Mouse (Mus musculus): ENCODE data around the gene Ugt1a1. TPM values are rescaled to one million over a fixed set of nuclear protein-coding genes. Genes with fewer than 3 reads are reported as not detected.

Gene Ugt1a1
- polyA plus RNA-seq, 1 experiment from 2014 or later = 0.07 TPM

DNA sequence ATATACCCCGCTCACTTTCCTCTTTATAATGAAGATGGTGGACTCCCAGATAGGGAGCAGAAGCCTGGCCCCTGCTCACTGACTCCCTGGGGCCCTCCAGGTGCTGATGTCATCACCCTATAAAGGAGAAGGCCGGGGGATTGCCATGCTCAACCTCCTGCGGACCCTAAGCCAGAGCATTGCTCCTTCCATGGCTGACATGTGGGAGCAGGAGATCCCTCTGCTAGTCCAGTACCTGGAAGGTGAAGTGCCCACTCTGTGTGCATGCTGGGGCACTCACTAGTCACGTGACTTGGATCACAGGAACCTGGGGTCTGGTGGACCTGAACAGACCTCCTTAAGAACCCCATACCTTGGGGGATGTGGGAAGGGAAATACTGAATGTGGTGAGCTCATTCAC lies 28.8 kb downstream of the Ugt1a1 start:
- H3K4me1 ChIP-seq = no peaks in the 10 kb centered on the region
- 77% methylated on average over 4 of the region's 4 CpGs for WGBS
- H3K9me3 ChIP-seq = peaks cover 98% of the 10 kb centered on the region
- H3K27me3 ChIP-seq (ENCODE audit: poor library complexity, severe bottlenecking) = no peaks in the 10 kb centered on the region
- no peak for DNase-seq (ENCODE audit: extremely low spot score, low spot score)
- no peaks in the 10 kb centered on the region for H3K36me3 ChIP-seq (replicated peaks)
- no peak overlapping the region for H3K27ac ChIP-seq
- no peak overlapping the region for H3K4me3 ChIP-seq

DNA sequence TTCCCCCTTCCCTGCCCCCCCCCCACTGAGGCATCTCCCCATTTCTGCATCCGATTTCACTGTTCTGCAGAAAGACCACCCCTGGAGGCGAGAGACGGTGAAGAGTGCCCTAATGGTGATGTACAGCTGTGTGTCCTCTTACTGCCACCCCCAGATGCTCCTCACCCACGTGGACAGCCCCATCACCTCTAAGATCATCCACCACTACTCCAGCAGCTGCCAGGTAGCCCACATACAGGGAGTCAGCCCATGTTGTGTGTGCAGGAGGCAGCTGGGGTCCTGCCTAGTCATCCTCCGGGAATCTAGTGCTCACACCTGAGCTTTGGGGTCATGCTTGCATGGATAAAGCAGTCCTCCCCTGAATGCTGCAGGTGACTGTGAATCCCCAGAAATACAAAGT lies 32.1 kb downstream of the Ugt1a1 start:
- Histone ChIP-seq H3K27me3 (ENCODE audit: poor library complexity, severe bottlenecking) (no peaks in the 10 kb centered on the region), H3K27ac (no peak overlapping the region), H3K4me3 (no peak overlapping the region), H3K9me3 (peaks cover 100% of the 10 kb centered on the region), H3K36me3 (replicated peaks) (no peaks in the 10 kb centered on the region), H3K4me1 (no peaks in the 10 kb centered on the region)
- WGBS = 67% methylated on average over 5 of the region's 5 CpGs
- no peak for DNase-seq (ENCODE audit: extremely low spot score, low spot score)

DNA sequence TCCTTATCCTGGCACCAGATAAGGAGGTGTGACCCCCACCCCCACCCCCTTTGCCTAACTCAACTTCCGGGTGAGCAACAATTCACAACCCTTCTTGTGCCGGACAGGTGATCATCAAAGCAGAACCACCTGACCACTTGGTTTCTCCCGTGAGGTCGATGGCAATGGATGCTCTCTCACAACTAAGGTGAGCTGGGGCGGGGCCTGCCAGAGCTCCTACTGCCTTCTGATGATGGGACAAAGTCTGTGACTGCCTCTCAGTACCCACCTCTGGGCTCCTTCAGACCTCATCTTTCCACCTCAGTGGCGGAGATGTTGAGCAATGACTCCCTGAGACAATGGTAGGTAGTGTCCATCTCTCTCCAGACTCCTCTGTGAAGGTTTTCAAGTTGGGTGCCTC lies 34.1 kb downstream of the Ugt1a1 start:
- no peaks in the 10 kb centered on the region for H3K27me3 ChIP-seq (ENCODE audit: poor library complexity, severe bottlenecking)
- 78% methylated on average over 6 of the region's 6 CpGs for WGBS
- no peak overlapping the region for H3K4me3 ChIP-seq
- no peak overlapping the region for H3K27ac ChIP-seq
- no peaks in the 10 kb centered on the region for H3K36me3 ChIP-seq (replicated peaks)
- H3K9me3 ChIP-seq = peaks cover 100% of the 10 kb centered on the region
- no peaks in the 10 kb centered on the region for H3K4me1 ChIP-seq
- no peak for DNase-seq (ENCODE audit: extremely low spot score, low spot score)

DNA sequence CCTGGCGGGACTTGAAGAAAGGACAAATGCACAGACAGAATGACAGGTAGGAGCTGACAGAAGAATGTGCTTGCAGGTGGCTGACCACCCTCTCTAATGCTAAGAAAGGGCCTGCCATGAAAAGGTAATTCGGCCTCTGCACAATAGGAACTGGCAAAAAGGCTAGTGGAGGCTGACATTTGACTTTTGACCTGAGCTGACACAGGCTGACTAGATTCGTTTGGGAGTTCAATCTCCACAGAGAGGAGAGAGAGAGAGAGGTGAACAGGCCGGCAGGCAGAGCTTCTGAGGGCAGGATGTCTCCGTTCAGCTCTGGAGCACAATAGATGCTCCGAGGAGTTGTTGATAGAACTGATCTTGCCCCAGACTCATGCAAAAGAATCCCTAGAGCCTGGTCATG lies 34.6 kb downstream of the Ugt1a1 start:
- no peaks in the 10 kb centered on the region for H3K4me1 ChIP-seq
- WGBS = 48% methylated on average over 6 of the region's 6 CpGs
- H3K4me3 ChIP-seq = no peak overlapping the region
- no peaks in the 10 kb centered on the region for H3K36me3 ChIP-seq (replicated peaks)
- peaks cover 100% of the 10 kb centered on the region for H3K9me3 ChIP-seq
- no peak overlapping the region for H3K27ac ChIP-seq
- no peaks in the 10 kb centered on the region for H3K27me3 ChIP-seq (ENCODE audit: poor library complexity, severe bottlenecking)
- DNase-seq (ENCODE audit: extremely low spot score, low spot score) = no peak

DNA sequence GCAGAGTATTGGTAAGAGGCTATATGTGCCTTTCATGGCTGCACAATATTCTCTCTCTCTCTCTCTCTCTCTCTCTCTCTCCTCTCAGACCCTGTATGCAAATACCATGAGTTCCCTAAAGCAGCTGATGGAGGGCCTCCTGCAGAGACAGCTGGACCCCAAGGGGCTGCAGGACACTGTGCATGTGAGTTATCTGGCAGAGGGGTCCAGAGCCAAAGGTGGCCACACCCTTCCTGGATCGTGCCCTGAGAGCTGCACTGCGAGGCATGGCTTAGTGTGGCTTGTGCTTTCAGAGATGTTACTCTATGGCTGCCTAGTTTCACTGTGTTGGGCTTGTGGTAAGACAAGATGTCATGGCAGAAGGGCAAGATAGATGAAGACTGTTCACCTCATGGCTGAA lies 35.9 kb downstream of the Ugt1a1 start:
- H3K27me3 ChIP-seq (ENCODE audit: poor library complexity, severe bottlenecking) = no peaks in the 10 kb centered on the region
- WGBS = 54% methylated on average over 2 of the region's 2 CpGs
- no peak overlapping the region for H3K4me3 ChIP-seq
- H3K9me3 ChIP-seq = peaks cover 98% of the 10 kb centered on the region
- H3K36me3 ChIP-seq (replicated peaks) = no peaks in the 10 kb centered on the region
- no peaks in the 10 kb centered on the region for H3K4me1 ChIP-seq
- DNase-seq (ENCODE audit: extremely low spot score, low spot score) = no peak
- no peak overlapping the region for H3K27ac ChIP-seq

DNA sequence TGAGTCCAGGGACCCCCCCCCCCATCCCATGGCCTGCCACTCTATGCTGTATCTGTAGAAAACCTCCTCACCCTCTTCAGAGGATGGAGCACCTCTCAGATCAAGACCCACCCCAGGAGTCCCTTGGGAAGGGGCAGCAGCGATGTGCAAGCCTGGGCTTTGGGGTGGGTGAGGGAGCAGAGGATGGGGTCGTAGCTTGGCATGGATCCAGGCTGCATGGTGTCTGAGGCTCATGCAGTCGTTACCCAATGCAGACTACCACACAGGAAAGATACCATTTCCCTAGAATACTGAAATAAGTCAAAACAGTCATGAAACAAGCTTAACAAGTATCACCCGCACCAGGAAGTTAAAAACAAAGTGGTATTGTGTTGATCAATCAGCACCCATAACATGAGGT lies 36.9 kb downstream of the Ugt1a1 start:
- no peak overlapping the region for H3K27ac ChIP-seq
- 77% methylated on average over 4 of the region's 4 CpGs for WGBS

DNA sequence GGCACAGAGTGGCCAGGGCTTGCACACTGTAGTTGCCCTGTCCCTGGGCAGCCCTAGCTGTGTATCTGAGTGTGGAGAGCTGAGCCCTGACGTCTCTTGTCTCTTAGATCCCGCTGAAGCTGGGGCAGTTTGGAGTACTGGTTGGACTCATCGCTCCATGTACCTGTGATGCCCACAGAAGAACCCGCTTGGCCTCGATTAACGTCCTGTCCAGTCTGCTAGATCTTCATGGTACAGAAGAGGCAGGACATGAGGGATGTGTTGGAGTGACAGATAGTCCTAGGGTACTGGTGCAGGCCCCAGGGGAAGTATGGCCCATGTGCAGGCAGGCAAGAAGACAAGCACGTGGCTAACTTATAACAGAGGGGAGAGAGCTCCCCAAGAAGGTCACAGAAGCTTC lies 37.8 kb downstream of the Ugt1a1 start:
- DNase-seq (ENCODE audit: extremely low spot score, low spot score) = no peak

More for the DNA sequence above, 36.9 kb downstream of the Ugt1a1 start:
- Histone ChIP-seq H3K9me3 (peaks cover 98% of the 10 kb centered on the region), H3K27me3 (ENCODE audit: poor library complexity, severe bottlenecking) (no peaks in the 10 kb centered on the region), H3K4me1 (no peaks in the 10 kb centered on the region), H3K4me3 (no peak overlapping the region), H3K36me3 (replicated peaks) (no peaks in the 10 kb centered on the region)
- DNase-seq (ENCODE audit: extremely low spot score, low spot score) = no peak

DNA sequence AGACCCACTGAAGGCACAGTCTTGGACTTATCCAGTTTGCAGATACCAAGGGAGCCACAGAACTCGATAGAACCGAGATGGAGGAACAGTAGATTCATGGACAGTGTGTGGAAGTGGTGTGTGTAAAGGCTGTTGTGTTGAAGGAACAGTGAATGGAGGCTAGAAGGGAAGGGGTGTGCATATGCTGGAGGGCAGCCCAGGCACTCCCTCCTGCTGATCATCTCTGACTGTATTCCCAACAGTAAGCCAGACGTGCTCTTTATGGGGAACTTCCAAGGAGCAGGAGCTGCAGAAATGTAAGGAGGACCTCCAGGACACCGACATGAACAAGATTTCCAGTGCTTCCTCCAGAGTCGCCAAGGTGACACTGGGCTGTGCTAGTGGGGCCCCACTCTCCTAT lies 38.3 kb downstream of the Ugt1a1 start:
- 85% methylated on average over 5 of the region's 5 CpGs for WGBS
- no peaks in the 10 kb centered on the region for H3K36me3 ChIP-seq (replicated peaks)
- H3K4me3 ChIP-seq = no peak overlapping the region
- H3K27me3 ChIP-seq (ENCODE audit: poor library complexity, severe bottlenecking) = no peaks in the 10 kb centered on the region
- no peak for DNase-seq (ENCODE audit: extremely low spot score, low spot score)
- H3K9me3 ChIP-seq = peaks cover 98% of the 10 kb centered on the region
- H3K27ac ChIP-seq = no peak overlapping the region
- H3K4me1 ChIP-seq = no peaks in the 10 kb centered on the region

More for the DNA sequence above, 37.8 kb downstream of the Ugt1a1 start:
- Histone ChIP-seq H3K4me1 (no peaks in the 10 kb centered on the region), H3K9me3 (peaks cover 98% of the 10 kb centered on the region), H3K36me3 (replicated peaks) (no peaks in the 10 kb centered on the region), H3K27me3 (ENCODE audit: poor library complexity, severe bottlenecking) (no peaks in the 10 kb centered on the region), H3K27ac (no peak overlapping the region), H3K4me3 (no peak overlapping the region)
- 81% methylated on average over 7 of the region's 7 CpGs for WGBS

DNA sequence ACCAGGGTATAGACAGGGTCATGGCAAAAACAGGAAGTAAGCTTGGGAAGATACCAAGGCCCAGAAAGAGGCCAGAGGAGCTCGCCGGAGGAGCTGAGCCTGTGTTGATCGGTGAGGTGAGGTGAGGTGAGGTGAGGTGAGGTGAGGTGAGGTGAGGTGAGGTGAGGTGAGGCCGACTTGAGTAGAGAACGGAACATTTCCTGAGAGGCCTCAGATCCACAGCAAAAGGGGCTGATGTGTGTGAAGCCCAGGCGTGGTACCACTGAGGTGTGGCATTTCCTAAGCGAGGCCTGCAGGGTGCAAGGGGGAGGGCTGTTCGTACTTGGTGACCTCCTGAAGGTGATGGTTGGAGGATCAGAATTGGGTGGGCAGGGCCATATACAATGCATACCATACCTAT lies 41.3 kb downstream of the Ugt1a1 start:
- no peak for DNase-seq (ENCODE audit: extremely low spot score, low spot score)
- no peak overlapping the region for H3K4me3 ChIP-seq
- no peak overlapping the region for H3K27ac ChIP-seq
- H3K9me3 ChIP-seq = peaks cover 98% of the 10 kb centered on the region
- no peaks in the 10 kb centered on the region for H3K4me1 ChIP-seq
- no peaks in the 10 kb centered on the region for H3K36me3 ChIP-seq (replicated peaks)
- WGBS = 76% methylated on average over 8 of the region's 8 CpGs
- H3K27me3 ChIP-seq (ENCODE audit: poor library complexity, severe bottlenecking) = no peaks in the 10 kb centered on the region

DNA sequence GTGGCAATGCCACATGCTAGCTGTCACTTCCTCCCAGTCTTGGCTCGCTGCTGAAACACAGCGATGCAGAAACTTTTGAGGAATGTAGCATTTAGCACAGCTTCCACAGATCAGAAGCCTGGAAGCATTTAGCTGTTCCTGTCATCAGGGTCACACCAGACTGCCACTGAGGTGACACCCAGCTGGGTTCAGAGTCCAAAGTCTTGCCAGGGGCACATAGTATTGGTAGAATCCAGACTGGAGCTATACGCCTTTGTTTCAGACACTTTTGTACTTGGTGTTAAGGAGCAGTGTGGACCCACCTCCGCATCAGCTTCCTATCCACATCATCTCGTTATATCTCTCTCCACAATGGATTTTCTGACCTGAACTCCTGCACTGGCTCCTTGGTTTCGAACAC lies 41.8 kb downstream of the Ugt1a1 start:
- H3K27me3 ChIP-seq (ENCODE audit: poor library complexity, severe bottlenecking) = no peaks in the 10 kb centered on the region
- H3K4me1 ChIP-seq = no peaks in the 10 kb centered on the region
- 75% methylated on average over 6 of the region's 6 CpGs for WGBS
- H3K27ac ChIP-seq = no peak overlapping the region
- peaks cover 98% of the 10 kb centered on the region for H3K9me3 ChIP-seq
- no peak overlapping the region for H3K4me3 ChIP-seq
- no peak for DNase-seq (ENCODE audit: extremely low spot score, low spot score)
- H3K36me3 ChIP-seq (replicated peaks) = no peaks in the 10 kb centered on the region

DNA sequence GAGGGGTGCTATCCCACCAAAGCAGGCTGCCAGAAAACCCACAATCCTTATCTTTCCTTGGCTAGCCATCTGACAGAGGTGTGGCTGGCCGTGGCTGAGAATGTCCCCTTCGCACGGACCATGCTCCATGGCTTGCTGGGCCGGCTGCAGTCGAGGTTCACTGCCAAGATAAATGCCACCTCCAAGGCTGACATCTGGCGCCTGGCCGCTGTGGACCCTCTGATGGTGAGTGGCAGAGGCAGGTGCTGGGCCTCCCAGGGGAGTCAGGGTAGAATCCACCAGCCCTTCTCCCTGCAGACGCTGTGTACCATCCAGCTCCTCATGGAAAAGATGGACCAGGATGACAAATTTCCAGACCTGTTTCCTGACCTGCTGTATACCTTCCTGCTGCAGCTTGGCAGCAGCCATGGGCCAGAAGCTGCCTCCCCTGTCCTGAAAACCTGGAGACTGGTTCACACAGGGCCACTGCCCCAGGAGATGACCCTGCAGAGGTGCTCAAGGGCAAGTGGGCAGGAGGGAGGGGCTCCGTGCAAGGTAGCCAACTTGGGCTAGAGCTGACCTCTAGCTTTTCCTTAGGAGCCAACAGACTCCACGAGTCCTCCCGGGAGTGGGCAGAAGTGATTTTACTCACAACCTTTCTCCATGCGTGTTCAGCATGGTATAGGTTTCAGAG lies 43.2 kb downstream of the Ugt1a1 start:
- peaks cover 98% of the 10 kb centered on the region for H3K9me3 ChIP-seq
- no peaks in the 10 kb centered on the region for H3K27me3 ChIP-seq (ENCODE audit: poor library complexity, severe bottlenecking)
- H3K4me1 ChIP-seq = no peaks in the 10 kb centered on the region
- peaks cover 7% of the 10 kb centered on the region for H3K36me3 ChIP-seq (replicated peaks)
- no peak overlapping the region for H3K4me3 ChIP-seq
- no peak for DNase-seq (ENCODE audit: extremely low spot score, low spot score)
- no peak overlapping the region for H3K27ac ChIP-seq
- 91% methylated on average over 12 of the region's 12 CpGs for WGBS

DNA sequence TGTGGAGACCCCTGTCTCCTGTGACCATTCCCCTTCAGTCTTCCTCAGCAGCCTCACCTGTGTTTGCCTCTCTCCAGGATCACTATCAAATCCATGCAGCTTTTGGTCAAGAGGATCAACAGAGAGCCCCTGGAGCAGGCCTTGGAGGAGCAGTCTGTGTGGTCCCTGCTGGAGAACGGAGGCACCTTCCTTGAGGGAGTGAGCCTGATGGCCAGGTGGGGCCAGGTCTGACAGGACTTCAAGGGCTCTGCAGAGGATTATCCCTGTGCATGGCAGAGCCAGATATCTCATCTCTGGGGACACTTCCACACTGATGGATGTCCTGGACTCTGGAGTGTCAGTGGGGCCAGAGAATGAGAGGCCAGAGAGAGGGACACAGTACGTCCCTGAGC lies 43.7 kb downstream of the Ugt1a1 start:
- 59% methylated on average over 2 of the region's 2 CpGs for WGBS
- H3K4me3 ChIP-seq = no peak overlapping the region
- H3K36me3 ChIP-seq (replicated peaks) = peaks cover 13% of the 10 kb centered on the region
- H3K9me3 ChIP-seq = peaks cover 98% of the 10 kb centered on the region
- no peak for DNase-seq (ENCODE audit: extremely low spot score, low spot score)
- no peak overlapping the region for H3K27ac ChIP-seq
- H3K4me1 ChIP-seq = no peaks in the 10 kb centered on the region
- H3K27me3 ChIP-seq (ENCODE audit: poor library complexity, severe bottlenecking) = no peaks in the 10 kb centered on the region

DNA sequence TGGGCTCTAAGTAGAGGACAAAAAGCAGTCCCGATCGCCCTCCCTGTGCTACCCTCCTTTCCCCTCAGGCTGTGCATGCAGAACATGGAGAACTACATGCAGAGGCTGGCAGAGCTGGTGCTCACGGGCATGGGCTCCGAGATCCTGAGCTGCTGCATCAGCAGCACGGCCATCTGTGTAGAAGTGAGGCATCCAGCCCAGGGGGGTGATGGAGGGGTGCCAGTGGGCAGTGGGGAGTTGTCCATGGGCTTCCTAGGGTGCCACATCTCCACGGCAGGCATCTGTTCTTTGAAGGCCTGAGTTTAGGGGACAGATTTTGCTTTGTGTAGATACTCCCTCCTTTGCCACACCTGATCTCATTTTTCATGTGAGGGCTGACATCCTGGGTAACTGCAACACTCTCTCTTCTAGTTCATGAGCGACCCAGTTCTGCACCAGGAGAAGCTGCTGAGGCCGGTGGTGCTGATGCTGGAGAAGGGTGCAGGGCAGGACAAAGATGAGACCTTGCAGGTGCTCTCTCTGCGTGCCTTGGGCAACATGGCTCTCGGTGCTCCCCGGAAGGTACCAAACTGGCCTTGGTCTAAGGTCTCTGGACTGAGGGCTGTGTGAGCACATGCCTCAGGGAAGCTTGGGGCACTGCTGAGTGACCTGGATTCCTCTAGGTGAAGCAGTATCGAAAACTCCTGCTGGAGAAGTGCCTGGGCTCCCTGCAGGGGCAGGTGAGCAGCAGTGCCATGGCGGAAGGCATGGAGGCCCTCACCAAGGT lies 44.4 kb downstream of the Ugt1a1 start:
- Histone ChIP-seq H3K27me3 (ENCODE audit: poor library complexity, severe bottlenecking) (no peaks in the 10 kb centered on the region), H3K9me3 (peaks cover 98% of the 10 kb centered on the region), H3K27ac (no peak overlapping the region), H3K4me1 (no peaks in the 10 kb centered on the region), H3K36me3 (replicated peaks) (peaks cover 20% of the 10 kb centered on the region), H3K4me3 (no peak overlapping the region)
- 84% methylated on average over 13 of the region's 13 CpGs for WGBS
- no peak for DNase-seq (ENCODE audit: extremely low spot score, low spot score)
